Mouse (Mus musculus): ENCODE results near the gene Krt19. TPM values are rescaled to one million over a fixed set of nuclear protein-coding genes. Genes with fewer than 3 reads are reported as not detected.

Krt19 gene
- polyA plus RNA-seq, 1 experiment, result 13.0 TPM

DNA sequence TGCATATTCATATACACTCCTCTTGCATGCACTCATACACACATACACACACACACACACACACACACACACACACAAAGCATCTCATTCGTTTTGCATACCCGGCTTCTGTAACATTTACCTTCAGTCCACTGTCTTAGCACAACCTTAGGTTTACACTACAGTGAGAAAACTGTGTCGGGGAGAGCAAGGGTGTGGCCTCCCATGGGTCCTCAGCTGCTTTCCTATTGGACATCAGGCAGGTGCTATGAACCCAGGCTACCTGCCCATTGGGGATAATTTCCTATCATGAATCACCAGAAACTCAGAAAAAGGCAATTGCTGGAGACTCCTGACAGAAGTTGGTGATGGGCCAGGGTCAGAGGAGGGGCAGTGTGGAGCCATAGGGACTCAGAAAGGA is 8.9 kb upstream of the Krt19 start:
- 87% methylated on average over 3 of the region's 3 CpGs for WGBS
- Histone ChIP-seq H3K27me3 (ENCODE audit: control insufficient read depth, insufficient read depth, low read length) (no peaks in the 10 kb centered on the region), H3K27ac (ENCODE audit: control insufficient read depth, insufficient read depth, low read length) (no peak overlapping the region), H3K36me3 (ENCODE audit: control insufficient read depth, insufficient read depth, low read length) (no peaks in the 10 kb centered on the region), H3K4me3 (ENCODE audit: control insufficient read depth, insufficient read depth, low read length) (no peak overlapping the region), H3K4me1 (replicated peaks; ENCODE audit: control insufficient read depth, insufficient read depth, low read length) (no peaks in the 10 kb centered on the region)
- TF ChIP-seq POLR2A (IDR thresholded peaks at IDR 0.05; ENCODE audit: control insufficient read depth, extremely low read depth, insufficient read depth, low read length, poor library complexity), result no peak
- TF ChIP-seq CTCF (IDR thresholded peaks at IDR 0.05; ENCODE audit: borderline replicate concordance, control insufficient read depth, extremely low read depth, insufficient read depth, low read length, poor library complexity), result no peak
- no peak for DNase-seq

GRCm38 (mm10) chr11:100155497-100156255 is 7.2 kb upstream of the Krt19 start:
- Histone ChIP-seq H3K27ac (ENCODE audit: control insufficient read depth, insufficient read depth, low read length) (no peak overlapping the region), H3K4me3 (ENCODE audit: control insufficient read depth, insufficient read depth, low read length) (no peak overlapping the region), H3K36me3 (ENCODE audit: control insufficient read depth, insufficient read depth, low read length) (no peaks in the 10 kb centered on the region), H3K27me3 (ENCODE audit: control insufficient read depth, insufficient read depth, low read length) (no peaks in the 10 kb centered on the region), H3K4me1 (replicated peaks; ENCODE audit: control insufficient read depth, insufficient read depth, low read length) (no peaks in the 10 kb centered on the region)
- 78% methylated on average over 8 of the region's 8 CpGs for WGBS
- DNase-seq, result no peak
- no peak for TF ChIP-seq POLR2A (IDR thresholded peaks at IDR 0.05; ENCODE audit: control insufficient read depth, extremely low read depth, insufficient read depth, low read length, poor library complexity)
- no peak for TF ChIP-seq CTCF (IDR thresholded peaks at IDR 0.05; ENCODE audit: borderline replicate concordance, control insufficient read depth, extremely low read depth, insufficient read depth, low read length, poor library complexity)

GRCm38 (mm10) chr11:100147566-100148353 is 705 bp downstream of the Krt19 start:
- Histone ChIP-seq H3K36me3 (ENCODE audit: control insufficient read depth, insufficient read depth, low read length) (no peaks in the 10 kb centered on the region), H3K27me3 (ENCODE audit: control insufficient read depth, insufficient read depth, low read length) (peaks cover 2% of the 10 kb centered on the region; the same call in 1 of the 2 replicates), H3K27ac (ENCODE audit: control insufficient read depth, insufficient read depth, low read length) (no peak overlapping the region), H3K4me1 (replicated peaks; ENCODE audit: control insufficient read depth, insufficient read depth, low read length) (no peaks in the 10 kb centered on the region), H3K4me3 (ENCODE audit: control insufficient read depth, insufficient read depth, low read length) (no peak overlapping the region)
- no peak for TF ChIP-seq POLR2A (IDR thresholded peaks at IDR 0.05; ENCODE audit: control insufficient read depth, extremely low read depth, insufficient read depth, low read length, poor library complexity)
- no peak for TF ChIP-seq CTCF (IDR thresholded peaks at IDR 0.05; ENCODE audit: borderline replicate concordance, control insufficient read depth, extremely low read depth, insufficient read depth, low read length, poor library complexity)
- no peak for DNase-seq
- WGBS, result 71% methylated on average over 5 of the region's 5 CpGs

DNA sequence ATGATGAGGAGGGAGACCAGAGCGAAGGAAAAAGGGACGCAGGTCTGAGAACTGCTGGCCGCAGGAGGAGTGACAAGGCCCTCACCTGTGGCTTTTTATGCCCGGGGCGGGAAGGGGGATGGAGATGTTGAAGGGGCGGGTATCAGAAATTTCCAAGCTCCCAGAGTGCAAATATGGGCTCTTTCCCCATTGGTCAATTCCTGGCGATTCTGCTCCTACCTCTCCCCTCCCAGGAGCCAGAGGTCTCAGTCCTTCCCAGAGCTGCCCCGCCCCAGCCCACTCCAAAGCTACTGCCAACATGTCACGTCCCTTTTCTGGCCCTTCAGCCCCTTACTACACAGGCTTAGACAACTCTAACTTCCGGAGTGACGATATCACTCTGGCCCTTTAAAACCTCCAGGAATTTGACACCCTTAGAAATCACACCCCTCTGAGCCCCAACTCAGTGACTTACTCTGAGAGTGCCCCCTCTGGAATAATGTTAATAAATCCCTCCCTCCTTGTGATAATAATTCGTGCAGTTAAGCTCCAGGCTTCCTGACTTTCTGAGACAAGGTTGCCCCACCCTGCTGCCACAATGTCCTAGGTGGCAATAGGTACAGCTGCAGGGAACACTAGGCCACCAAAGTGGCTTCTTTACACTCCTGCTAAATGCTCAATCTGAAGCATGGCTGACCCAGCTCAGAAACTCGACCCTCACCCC is 2.5 kb downstream of the Krt19 start:
- H3K27me3 ChIP-seq (ENCODE audit: control insufficient read depth, insufficient read depth, low read length), result peaks cover 2% of the 10 kb centered on the region; the same call in 1 of the 2 replicates
- WGBS, result 8% methylated on average over 13 of the region's 13 CpGs
- no peak for DNase-seq
- no peaks in the 10 kb centered on the region for H3K4me1 ChIP-seq (replicated peaks; ENCODE audit: control insufficient read depth, insufficient read depth, low read length)
- H3K27ac ChIP-seq (ENCODE audit: control insufficient read depth, insufficient read depth, low read length), result no peak overlapping the region
- no peaks in the 10 kb centered on the region for H3K36me3 ChIP-seq (ENCODE audit: control insufficient read depth, insufficient read depth, low read length)
- no peak overlapping the region for H3K4me3 ChIP-seq (ENCODE audit: control insufficient read depth, insufficient read depth, low read length)
- no peak for TF ChIP-seq CTCF (IDR thresholded peaks at IDR 0.05; ENCODE audit: borderline replicate concordance, control insufficient read depth, extremely low read depth, insufficient read depth, low read length, poor library complexity)
- no peak for TF ChIP-seq POLR2A (IDR thresholded peaks at IDR 0.05; ENCODE audit: control insufficient read depth, extremely low read depth, insufficient read depth, low read length, poor library complexity)

- no peak overlapping the region for H3K4me3 ChIP-seq (ENCODE audit: control insufficient read depth, insufficient read depth, low read length)
- 3% methylated on average over 20 of the region's 20 CpGs for WGBS
- TF ChIP-seq POLR2A (IDR thresholded peaks at IDR 0.05; ENCODE audit: control insufficient read depth, extremely low read depth, insufficient read depth, low read length, poor library complexity) (no peak), CTCF (IDR thresholded peaks at IDR 0.05; ENCODE audit: borderline replicate concordance, control insufficient read depth, extremely low read depth, insufficient read depth, low read length, poor library complexity) (no peak)
- no peaks in the 10 kb centered on the region for H3K4me1 ChIP-seq (replicated peaks; ENCODE audit: control insufficient read depth, insufficient read depth, low read length)
- H3K27ac ChIP-seq (ENCODE audit: control insufficient read depth, insufficient read depth, low read length), result no peak overlapping the region
- no peak for DNase-seq
- peaks cover 2% of the 10 kb centered on the region; the same call in 1 of the 2 replicates for H3K27me3 ChIP-seq (ENCODE audit: control insufficient read depth, insufficient read depth, low read length)
- H3K36me3 ChIP-seq (ENCODE audit: control insufficient read depth, insufficient read depth, low read length), result no peaks in the 10 kb centered on the region
Observed at GRCm38 (mm10) chr11:100145104-100145503, 3.4 kb downstream of the Krt19 start.

- DNase-seq, result no peak
- Histone ChIP-seq H3K36me3 (ENCODE audit: control insufficient read depth, insufficient read depth, low read length) (no peaks in the 10 kb centered on the region), H3K27me3 (ENCODE audit: control insufficient read depth, insufficient read depth, low read length) (peaks cover 2% of the 10 kb centered on the region; the same call in 1 of the 2 replicates), H3K4me1 (replicated peaks; ENCODE audit: control insufficient read depth, insufficient read depth, low read length) (no peaks in the 10 kb centered on the region), H3K4me3 (ENCODE audit: control insufficient read depth, insufficient read depth, low read length) (no peak overlapping the region), H3K27ac (ENCODE audit: control insufficient read depth, insufficient read depth, low read length) (no peak overlapping the region)
- WGBS, result 92% methylated on average over 21 of the region's 21 CpGs
- TF ChIP-seq POLR2A (IDR thresholded peaks at IDR 0.05; ENCODE audit: control insufficient read depth, extremely low read depth, insufficient read depth, low read length, poor library complexity), result no peak
Observed at GRCm38 (mm10) chr11:100140966-100141365, 7.5 kb downstream of the Krt19 start.

All from thymus, adult 2 months (tissue).